ENCODE assay signal across 9 mouse cellular contexts in genomic region chr6:86806455-86807086, GRCm38 (mm10). TPM values are rescaled to one million over a fixed set of nuclear protein-coding genes. Genes with fewer than 3 reads are reported as not detected.
A peak's percentile ranks its signal among the peaks of the same experiment; 100 is the strongest.
DNase-seq lines count a peak whose midpoint lies in the region; ATAC-seq and TF ChIP-seq lines count a peak whose summit lies in the region.
"Had no signal": no experiment of that assay in that cellular context is flagged by ENCODE, and none has a peak within 500 bp of the region (broad histone marks: within the 10 kb centered on the region; RNA-seq: fewer than 3 reads in every experiment).

No protein-coding gene starts in this region.

- no peak for TF ChIP-seq EP300 in liver, embryonic 14.5 days (IDR thresholded peaks at IDR 0.05; ENCODE audit: low read depth)

- TF ChIP-seq CTCF in liver, embryonic 14.5 days (IDR thresholded peaks at IDR 0.05; ENCODE audit: low read depth), result peak; percentile 98

- H3K4me3 ChIP-seq in embryonic facial prominence, embryonic 13.5 days, result no peak overlapping the region
- H3K4me3 ChIP-seq in heart, embryonic 12.5 days, result no peak overlapping the region
- H3K4me3 ChIP-seq in liver, embryonic 14.5 days (ENCODE audit: insufficient read depth in 1 of 2, low read depth in 2 of 2, low read length in 2 of 2), result no peak overlapping the region
- H3K4me3 ChIP-seq: erythroblast, embryonic 14.5 days had no signal

- peak; percentile 83 for ATAC-seq in CD4-positive, CD25-positive, alpha-beta regulatory T cell, adult 4 months
- ATAC-seq in embryonic facial prominence, embryonic 13.5 days (ENCODE audit: insufficient number of reproducible peaks, insufficient read depth, low FRiP score, low TSS enrichment, low read depth), result no peak
- 0 out of 2 replicates have a peak, but pooled peaks have one; percentile 22 for ATAC-seq in heart, embryonic 12.5 days (ENCODE audit: insufficient number of reproducible peaks, low FRiP score)
- ATAC-seq in liver, embryonic 14.5 days (ENCODE audit: insufficient read depth), result no peak

- H3K36me3 ChIP-seq in embryonic facial prominence, embryonic 13.5 days, result no peaks in the 10 kb centered on the region
- no peaks in the 10 kb centered on the region for H3K36me3 ChIP-seq in heart, embryonic 12.5 days
- H3K36me3 ChIP-seq in liver, embryonic 14.5 days (replicated peaks; ENCODE audit: control insufficient read depth, insufficient read depth, low read depth), result no peaks in the 10 kb centered on the region

- H3K4me1 ChIP-seq in embryonic facial prominence, embryonic 13.5 days, result no peaks in the 10 kb centered on the region
- H3K4me1 ChIP-seq in heart, embryonic 12.5 days (replicated peaks), result no peaks in the 10 kb centered on the region
- no peaks in the 10 kb centered on the region for H3K4me1 ChIP-seq in liver, embryonic 14.5 days (replicated peaks; ENCODE audit: control insufficient read depth in 2 of 2, insufficient read depth in 2 of 2, low read length in 1 of 2)

- peak overlapping the region; percentile 18; the same call in 1 of the 2 replicates for H3K4me2 ChIP-seq in embryonic facial prominence, embryonic 13.5 days
- no peak overlapping the region for H3K4me2 ChIP-seq in heart, embryonic 12.5 days
- H3K4me2 ChIP-seq in liver, embryonic 14.5 days (ENCODE audit: low read depth), result no peak overlapping the region

- no peaks in the 10 kb centered on the region for H3K9me3 ChIP-seq in embryonic facial prominence, embryonic 13.5 days
- no peaks in the 10 kb centered on the region for H3K9me3 ChIP-seq in heart, embryonic 12.5 days (replicated peaks)
- no peaks in the 10 kb centered on the region for H3K9me3 ChIP-seq in liver, embryonic 14.5 days (ENCODE audit: control insufficient read depth, low read length)

- WGBS in embryonic facial prominence, embryonic 13.5 days, result 2% methylated on average over 5 of the region's 5 CpGs
- WGBS in heart, embryonic 12.5 days, result under 1% methylated on average over 5 of the region's 5 CpGs
- WGBS in liver, embryonic 14.5 days (ENCODE audit: insufficient replicate concordance), result 0% methylated on average over 5 of the region's 5 CpGs

- 0 out of 2 replicates have a peak, but pooled peaks cover 6% of the 10 kb centered on the region for H3K27me3 ChIP-seq in embryonic facial prominence, embryonic 13.5 days
- H3K27me3 ChIP-seq in heart, embryonic 12.5 days (replicated peaks), result peaks cover 7% of the 10 kb centered on the region
- no peaks in the 10 kb centered on the region for H3K27me3 ChIP-seq in liver, embryonic 14.5 days (ENCODE audit: control insufficient read depth, insufficient read depth, low read length)

- no peak overlapping the region for H3K27ac ChIP-seq in embryonic facial prominence, embryonic 13.5 days
- no peak overlapping the region for H3K27ac ChIP-seq in heart, embryonic 12.5 days (ENCODE audit: poor library complexity, severe bottlenecking)
- H3K27ac ChIP-seq in liver, embryonic 14.5 days, result no peak overlapping the region

- H3K9ac ChIP-seq in embryonic facial prominence, embryonic 13.5 days, result no peak overlapping the region
- no peak overlapping the region for H3K9ac ChIP-seq in heart, embryonic 12.5 days
- no peak overlapping the region for H3K9ac ChIP-seq in liver, embryonic 14.5 days (replicated peaks)

- peak; percentile 74 for DNase-seq in adrenal gland, postnatal 25 days
- DNase-seq in kidney, postnatal 36 days, result peak; percentile 65 to 85
- DNase-seq in liver, embryonic 14.5 days (ENCODE audit: low read depth in 3 of 3, low spot score in 3 of 3), result no peak
- peak; percentile 42 for DNase-seq in ovary, postnatal 10 days (ENCODE audit: low spot score)
- DNase-seq in thymus, postnatal 10 days (ENCODE audit: low spot score in 2 of 2), result peak; percentile 38 to 62

RNA-seq across cellular contexts. Expression of gene Anxa4, which starts 13.2 kb away (rescaled TPM):
- 10 to 100 TPM; 22.6 to 24.4 TPM for polyA plus RNA-seq in CD4-positive, CD25-positive, alpha-beta regulatory T cell, adult 4 months (2017; shearing (Covaris generic))
- 56.7 and 68.9 TPM in 2 replicates for total RNA-seq in adrenal gland, postnatal 25 days (2021)
- 32.5 and 34.7 TPM in 2 replicates for polyA plus RNA-seq in embryonic facial prominence, embryonic 13.5 days (2015; fragmentation: Nextera tagmentation; extraction: Ambion mirVana)
- 15.3 and 17.6 TPM in 2 replicates for polyA plus RNA-seq in heart, embryonic 12.5 days (2016; fragmentation: Nextera tagmentation; extraction: Ambion mirVana)
- polyA plus RNA-seq in liver, embryonic 14.5 days (2012; rRNA removed), result 12.7 and 16.4 TPM in 2 replicates
- polyA plus RNA-seq in liver, embryonic 14.5 days (2014; fragmentation: Nextera tagmentation; extraction: Ambion mirVana), result 29.4 and 34.5 TPM in 2 replicates
- polyA plus RNA-seq: erythroblast, embryonic 14.5 days had no signal

RNA-seq across cellular contexts. Expression of gene Aak1, which starts 42.7 kb away (rescaled TPM):
- polyA plus RNA-seq in CD4-positive, CD25-positive, alpha-beta regulatory T cell, adult 4 months (2017; shearing (Covaris generic)), result 10 to 100 TPM; 22.8 to 29.2 TPM
- total RNA-seq in adrenal gland, postnatal 25 days (2021), result 93.8 and 99.7 TPM in 2 replicates
- polyA plus RNA-seq in embryonic facial prominence, embryonic 13.5 days (2015; fragmentation: Nextera tagmentation; extraction: Ambion mirVana), result 16.9 and 19.0 TPM in 2 replicates
- polyA plus RNA-seq in heart, embryonic 12.5 days (2016; fragmentation: Nextera tagmentation; extraction: Ambion mirVana), result 33.5 and 36.2 TPM in 2 replicates
- polyA plus RNA-seq in liver, embryonic 14.5 days (2012; rRNA removed), result 2.0 and 2.4 TPM in 2 replicates
- 3.9 and 4.2 TPM in 2 replicates for polyA plus RNA-seq in liver, embryonic 14.5 days (2014; fragmentation: Nextera tagmentation; extraction: Ambion mirVana)

Comparison
In these comparisons a context has a peak if more than half of its experiments do, and no peak if none do; other contexts are left out.
1. ATAC-seq: peak in CD4-positive, CD25-positive, alpha-beta regulatory T cell, adult 4 months (single experiment) and heart, embryonic 12.5 days (single experiment); none in embryonic facial prominence, embryonic 13.5 days (single experiment) and liver, embryonic 14.5 days (single experiment).
2. DNase-seq: peak in adrenal gland, postnatal 25 days (single experiment), kidney, postnatal 36 days (2 of 2), ovary, postnatal 10 days (single experiment) and thymus, postnatal 10 days (2 of 2); none in liver, embryonic 14.5 days (0 of 3).